Comparison of ENCODE assay signal across 17 mouse cellular contexts in genomic region chr6:37044796-37045195, GRCm38 (mm10).
"Had no signal": no experiment of that assay in that cellular context is flagged by ENCODE, and none has a peak within 500 bp of the region (broad histone marks: within the 10 kb centered on the region; RNA-seq: fewer than 3 reads in every experiment).

No protein-coding gene starts in this region.

- H3K9me3 ChIP-seq: neural tube, embryonic 12.5 days; neural tube, embryonic 13.5 days; neural tube, embryonic 15.5 days; stomach, embryonic 15.5 days had no signal

- H3K4me2 ChIP-seq: neural tube, embryonic 12.5 days; neural tube, embryonic 13.5 days; neural tube, embryonic 15.5 days; stomach, embryonic 15.5 days had no signal

- H3K9ac ChIP-seq: neural tube, embryonic 12.5 days; neural tube, embryonic 13.5 days; neural tube, embryonic 15.5 days; stomach, embryonic 15.5 days had no signal

- H3K27me3 ChIP-seq: neural tube, embryonic 12.5 days; neural tube, embryonic 13.5 days; neural tube, embryonic 15.5 days; stomach, embryonic 15.5 days had no signal

- H3K4me3 ChIP-seq: neural tube, embryonic 12.5 days; neural tube, embryonic 13.5 days; neural tube, embryonic 15.5 days; stomach, embryonic 15.5 days had no signal

- H3K4me1 ChIP-seq: neural tube, embryonic 12.5 days; neural tube, embryonic 15.5 days; stomach, embryonic 15.5 days had no signal

- DNase-seq: retina, postnatal 1 day; right cerebral cortex, adult 18-20 months; right cerebral cortex, postnatal 14 days; right cerebral cortex, postnatal 25 days; right cerebral cortex, postnatal 4 days; spleen, adult 18-20 months; thymus, adult 18-20 months; thymus, adult 2 months; thymus, postnatal 14 days; thymus, postnatal 25 days; thymus, postnatal 36 days; thymus, postnatal 4 days had no signal

- H3K27ac ChIP-seq: neural tube, embryonic 12.5 days; neural tube, embryonic 13.5 days; neural tube, embryonic 15.5 days; stomach, embryonic 15.5 days; stomach, postnatal 0 days had no signal

- H3K36me3 ChIP-seq: neural tube, embryonic 12.5 days; neural tube, embryonic 13.5 days; neural tube, embryonic 15.5 days; stomach, embryonic 15.5 days had no signal
